Mouse (Mus musculus) embryonic facial prominence, embryonic 10.5 days (tissue): Measurements from ENCODE around the gene Gm4131. TPM values are rescaled to one million over a fixed set of nuclear protein-coding genes. Genes with fewer than 3 reads are reported as not detected.
A peak's percentile ranks its signal among the peaks of the same experiment; 100 is the strongest.

Source experiments
- DNase-seq: peaks from one replicate; pipeline ENCODE4 v3.0.0-alpha.2; 2017; ENCODE audit warnings: low spot score
- H3K27ac ChIP-seq: fragments of 300-500 bp; sonication (generic); replicated peaks from 2 replicates; pipeline ENCODE4 v1.5.1; 2016; ENCODE audit warnings: mild to moderate bottlenecking
- H3K27me3 ChIP-seq: fragments of 300-500 bp; sonication (generic); replicated peaks from 2 replicates; pipeline ENCODE4 v1.6.1; 2016; ENCODE audit warnings: low read depth, mild to moderate bottlenecking; ENCODE audit not compliant: poor library complexity, severe bottlenecking
- H3K36me3 ChIP-seq: fragments of 300-500 bp; sonication (generic); replicated peaks from 2 replicates; pipeline ENCODE4 v1.6.1; 2016; ENCODE audit warnings: mild to moderate bottlenecking, moderate library complexity
- H3K4me1 ChIP-seq: fragments of 300-500 bp; sonication (generic); 2 replicates; pipeline ENCODE4 v1.6.1; 2016
- H3K4me3 ChIP-seq: fragments of 300-500 bp; sonication (generic); 2 replicates; pipeline ENCODE4 v1.5.1; 2016; ENCODE audit warnings: mild to moderate bottlenecking, moderate library complexity
- H3K9me3 ChIP-seq: fragments of 300-500 bp; sonication (generic); 2 replicates; pipeline ENCODE4 v1.6.1; 2016; ENCODE audit warnings: mild to moderate bottlenecking
- WGBS: fragments of 180-500 bp; shearing (Covaris S2); methylation state at CpG from one replicate; pipeline ENCODE4 v1.1.7; 2016; 5-methylcytosine and 5-hydroxymethylcytosine counted together
- polyA plus RNA-seq: library from polyadenylated mRNA; unstranded; fragments of >200 nt; fragmentation: Nextera tagmentation; extraction: Ambion mirVana; gene quantifications from 2 replicates; pipeline ENCODE4 v1.2.1, GENCODE M21; 2016

The Gm4131 gene
- polyA plus RNA-seq, 1 experiment from 2014 or later, result not detected

- Histone ChIP-seq H3K27me3 (no peaks in the 10 kb centered on the region), H3K9me3 (no peaks in the 10 kb centered on the region), H3K27ac (no peak overlapping the region), H3K4me1 (no peaks in the 10 kb centered on the region), H3K4me3 (no peak overlapping the region), H3K36me3 (no peaks in the 10 kb centered on the region)
- 51% methylated on average over 8 of the region's 8 CpGs for WGBS
- no peak for DNase-seq
Measured at GRCm38 (mm10) chr14:62481381-62481780, 85.3 kb downstream of the Gm4131 start.

DNA sequence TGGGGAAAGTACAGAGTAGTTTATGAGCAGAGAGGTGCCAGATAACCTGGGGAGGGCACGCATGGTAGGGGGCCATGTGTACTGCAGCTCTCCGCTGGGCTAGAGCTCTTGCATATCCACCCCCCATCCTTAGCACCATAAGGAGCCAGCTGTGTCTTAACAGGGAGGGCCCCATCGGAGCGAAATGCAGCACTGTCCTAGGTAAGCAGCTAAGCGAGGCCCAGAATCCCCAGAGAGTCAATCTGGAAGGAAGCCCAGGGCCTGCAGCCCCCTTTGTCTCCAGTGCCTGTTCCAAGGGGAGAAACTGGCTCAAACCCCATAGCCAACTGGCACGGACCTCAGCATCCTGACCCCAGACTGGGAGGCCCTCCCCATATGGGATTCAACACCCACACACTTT, 87.3 kb downstream of the Gm4131 start:
- H3K4me1 ChIP-seq, result no peaks in the 10 kb centered on the region
- H3K27me3 ChIP-seq, result no peaks in the 10 kb centered on the region
- H3K27ac ChIP-seq, result no peak overlapping the region
- no peak overlapping the region for H3K4me3 ChIP-seq
- 59% methylated on average over 6 of the region's 6 CpGs for WGBS
- no peaks in the 10 kb centered on the region for H3K9me3 ChIP-seq
- no peak for DNase-seq
- no peaks in the 10 kb centered on the region for H3K36me3 ChIP-seq

DNA sequence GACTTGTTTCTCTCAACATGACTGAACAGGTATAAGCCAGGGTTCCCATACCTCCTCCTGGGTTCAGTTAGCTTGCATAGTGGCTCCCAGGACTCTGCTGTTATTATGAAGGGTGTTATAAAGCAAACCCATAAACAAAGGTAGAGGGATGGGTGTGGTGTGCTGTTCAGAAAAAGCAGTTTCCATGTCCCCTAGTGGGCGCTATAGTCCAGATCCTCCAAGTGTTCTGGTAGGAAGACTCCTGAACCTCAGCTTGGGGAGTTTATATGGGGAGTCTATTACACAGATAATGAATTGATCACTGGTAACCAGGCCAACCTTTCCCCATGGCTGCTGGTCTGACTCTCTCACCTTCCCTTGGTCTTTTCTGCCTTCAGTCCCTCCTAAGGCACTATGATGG, 92.2 kb downstream of the Gm4131 start:
- H3K9me3 ChIP-seq, result no peaks in the 10 kb centered on the region
- WGBS, result 60% methylated on average over 1 of the region's 1 CpGs
- H3K36me3 ChIP-seq, result no peaks in the 10 kb centered on the region
- no peak overlapping the region for H3K27ac ChIP-seq
- no peaks in the 10 kb centered on the region for H3K27me3 ChIP-seq
- DNase-seq, result no peak
- no peak overlapping the region for H3K4me3 ChIP-seq
- H3K4me1 ChIP-seq, result peaks cover 7% of the 10 kb centered on the region; the same call in 1 of the 2 replicates

DNA sequence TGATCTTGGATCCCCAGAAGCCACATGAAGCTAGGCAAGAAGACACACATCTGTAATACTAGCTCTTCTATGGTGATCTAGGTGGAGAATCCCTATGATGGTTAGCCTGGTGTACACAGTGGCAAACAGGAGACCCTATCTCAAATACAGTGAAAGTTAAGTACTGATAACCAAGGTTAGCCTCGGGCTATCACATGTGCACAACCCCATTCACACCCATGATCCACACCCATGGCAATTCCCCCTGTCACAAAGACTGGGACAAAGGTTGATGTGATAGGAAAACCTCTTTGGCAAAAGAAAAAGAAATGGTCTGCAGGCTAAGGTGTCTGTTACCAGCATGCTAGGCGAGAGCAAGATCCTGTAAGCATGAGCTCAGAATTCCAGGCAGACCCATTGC, 94.7 kb downstream of the Gm4131 start:
- no peak for DNase-seq
- Histone ChIP-seq H3K4me3 (no peak overlapping the region), H3K4me1 (peaks cover 8% of the 10 kb centered on the region; the same call in 1 of the 2 replicates), H3K27ac (no peak overlapping the region), H3K9me3 (no peaks in the 10 kb centered on the region), H3K36me3 (no peaks in the 10 kb centered on the region), H3K27me3 (no peaks in the 10 kb centered on the region)
- 73% methylated on average over 2 of the region's 2 CpGs for WGBS

DNA sequence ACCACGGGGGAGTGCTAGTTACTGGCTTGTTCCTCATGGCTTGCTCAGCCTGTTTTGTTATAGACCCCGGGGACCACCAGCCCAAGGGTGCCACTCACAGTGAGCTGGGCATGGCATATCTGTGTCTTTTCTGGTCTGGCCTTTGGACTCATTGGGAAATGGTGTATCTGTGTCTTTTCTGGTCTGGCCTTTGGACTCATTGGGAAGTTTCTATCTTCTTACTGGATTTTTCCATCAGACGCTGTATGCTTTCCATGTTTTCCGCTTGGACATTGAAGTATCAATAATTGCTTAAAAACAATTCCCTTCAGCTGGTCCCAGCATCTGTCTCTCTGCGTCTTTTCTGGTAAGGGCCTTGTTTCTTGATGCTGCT, 98.0 kb downstream of the Gm4131 start:
- WGBS, result 90% methylated on average over 5 of the region's 5 CpGs
- no peaks in the 10 kb centered on the region for H3K9me3 ChIP-seq
- H3K4me1 ChIP-seq, result peaks cover 18% of the 10 kb centered on the region
- H3K4me3 ChIP-seq, result no peak overlapping the region
- no peak overlapping the region for H3K27ac ChIP-seq
- H3K27me3 ChIP-seq, result peaks cover 10% of the 10 kb centered on the region
- no peak for DNase-seq
- no peaks in the 10 kb centered on the region for H3K36me3 ChIP-seq

DNA sequence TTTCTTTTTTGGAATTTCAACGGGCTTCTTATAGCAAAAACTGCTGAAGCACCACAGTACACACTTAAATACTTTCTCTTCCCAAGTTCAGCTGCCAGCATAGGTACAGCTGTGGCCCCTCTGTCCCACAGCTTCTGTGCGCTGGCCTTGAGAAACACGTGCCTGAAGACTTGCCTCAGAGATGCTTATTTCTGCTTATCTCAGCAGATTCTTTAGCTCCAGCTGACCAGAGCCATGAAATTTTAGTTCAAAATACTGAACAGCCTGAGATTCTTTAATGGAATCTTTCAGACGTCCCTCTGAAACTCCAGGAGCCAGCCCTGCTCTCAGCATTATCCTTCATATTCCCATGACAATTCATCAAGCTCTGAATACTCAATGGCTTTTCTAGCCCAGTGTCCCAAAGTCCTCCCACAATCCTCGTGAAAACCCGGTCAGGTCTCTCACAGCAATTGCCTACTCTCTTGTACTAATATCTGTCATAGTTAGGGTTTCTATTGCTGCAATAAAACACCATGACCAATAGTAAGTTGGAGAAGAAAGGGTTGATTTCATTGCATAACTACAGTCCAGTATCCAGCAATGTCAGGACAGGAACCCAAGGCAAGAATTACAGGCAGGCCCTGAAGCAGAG, 98.5 kb downstream of the Gm4131 start:
- Histone ChIP-seq H3K27ac (no peak overlapping the region), H3K27me3 (peaks cover 15% of the 10 kb centered on the region), H3K36me3 (no peaks in the 10 kb centered on the region), H3K4me3 (no peak overlapping the region), H3K9me3 (no peaks in the 10 kb centered on the region), H3K4me1 (peaks cover 18% of the 10 kb centered on the region)
- WGBS, result 78% methylated on average over 6 of the region's 6 CpGs
- no peak for DNase-seq

- H3K27me3 ChIP-seq, result peaks cover 23% of the 10 kb centered on the region
- H3K4me1 ChIP-seq, result peaks cover 13% of the 10 kb centered on the region
- H3K27ac ChIP-seq, result no peak overlapping the region
- WGBS, result 14% methylated on average over 9 of the region's 9 CpGs
- H3K4me3 ChIP-seq, result peak overlapping the region; percentile 26; the same call in 1 of the 2 replicates
- no peaks in the 10 kb centered on the region for H3K36me3 ChIP-seq
- DNase-seq, result peak; percentile 58
- no peaks in the 10 kb centered on the region for H3K9me3 ChIP-seq
Measured at GRCm38 (mm10) chr14:62464966-62465365, 101.8 kb downstream of the Gm4131 start.

DNA sequence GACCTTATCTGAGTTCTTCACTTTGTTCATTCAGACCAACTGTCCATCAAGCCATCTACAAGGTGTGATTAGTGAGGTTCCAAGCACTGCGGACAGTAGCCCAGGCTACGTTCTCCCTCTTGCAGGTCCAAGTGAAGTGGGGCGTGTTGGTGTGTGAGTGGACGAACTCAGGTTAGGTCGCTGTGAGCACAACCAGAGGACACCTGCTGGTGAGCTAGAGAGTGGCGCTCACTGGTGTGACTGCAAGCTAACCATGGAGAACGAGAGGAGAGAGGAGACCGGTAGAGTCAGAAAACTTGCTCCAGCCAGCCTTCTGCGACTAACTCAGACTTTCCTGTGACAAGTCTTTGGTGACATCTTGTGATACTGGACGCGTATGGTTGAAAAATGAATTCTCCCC, 107.2 kb downstream of the Gm4131 start:
- Histone ChIP-seq H3K27me3 (peaks cover 21% of the 10 kb centered on the region), H3K36me3 (no peaks in the 10 kb centered on the region), H3K27ac (no peak overlapping the region), H3K4me3 (no peak overlapping the region), H3K9me3 (no peaks in the 10 kb centered on the region), H3K4me1 (peaks cover 8% of the 10 kb centered on the region)
- DNase-seq, result no peak
- 66% methylated on average over 11 of the region's 11 CpGs for WGBS

GRCm38 (mm10) chr14:62457420-62458181, 109.1 kb downstream of the Gm4131 start:
- Histone ChIP-seq H3K27me3 (peaks cover 1% of the 10 kb centered on the region), H3K9me3 (no peaks in the 10 kb centered on the region)
- 20% methylated on average over 22 of the region's 22 CpGs for WGBS

GRCm38 (mm10) chr14:62456239-62456747, 110.4 kb downstream of the Gm4131 start, which contains the start of gene Gucy1b2:
Gucy1b2 (minus strand) TSS chr14:62456289.
- H3K4me1 ChIP-seq, result peaks cover 6% of the 10 kb centered on the region
- no peaks in the 10 kb centered on the region for H3K9me3 ChIP-seq
- 72% methylated on average over 9 of the region's 9 CpGs for WGBS
- no peak within 1 kb of the TSS for H3K27ac ChIP-seq
- no peaks in the 10 kb centered on the region for H3K36me3 ChIP-seq
- H3K27me3 ChIP-seq, result no peaks in the 10 kb centered on the region; the same call in 1 of the 2 replicates
- DNase-seq, result peak; percentile 29
- H3K4me3 ChIP-seq, result no peak within 1 kb of the TSS

More at GRCm38 (mm10) chr14:62457420-62458181, 109.1 kb downstream of the Gm4131 start:
- peaks cover 6% of the 10 kb centered on the region for H3K4me1 ChIP-seq
- H3K27ac ChIP-seq, result no peak overlapping the region
- DNase-seq, result peak; percentile 85
- 0 out of 2 replicates have a peak overlapping the region, but pooled peaks have one; percentile 21 for H3K4me3 ChIP-seq
- no peaks in the 10 kb centered on the region for H3K36me3 ChIP-seq

GRCm38 (mm10) chr14:62455570-62455879, 111.2 kb downstream of the Gm4131 start:
- no peak for DNase-seq
- Histone ChIP-seq H3K36me3 (no peaks in the 10 kb centered on the region), H3K4me3 (no peak overlapping the region), H3K27ac (no peak overlapping the region), H3K4me1 (peaks cover 6% of the 10 kb centered on the region), H3K9me3 (no peaks in the 10 kb centered on the region), H3K27me3 (no peaks in the 10 kb centered on the region; the same call in 1 of the 2 replicates)
- 81% methylated on average over 5 of the region's 5 CpGs for WGBS

- H3K27me3 ChIP-seq, result no peaks in the 10 kb centered on the region; the same call in 1 of the 2 replicates
- no peaks in the 10 kb centered on the region for H3K36me3 ChIP-seq
- DNase-seq, result no peak
- peaks cover 6% of the 10 kb centered on the region for H3K4me1 ChIP-seq
- no peak overlapping the region for H3K27ac ChIP-seq
- H3K4me3 ChIP-seq, result no peak overlapping the region
- 75% methylated on average over 9 of the region's 9 CpGs for WGBS
- H3K9me3 ChIP-seq, result no peaks in the 10 kb centered on the region
Measured at GRCm38 (mm10) chr14:62454760-62455569, 111.8 kb downstream of the Gm4131 start.
